ENCODE assay signal across 13 mouse cellular contexts in genomic region chr14:117786647-117787046, GRCm38 (mm10).
DNase-seq lines count a peak whose midpoint lies in the region; ATAC-seq and TF ChIP-seq lines count a peak whose summit lies in the region.
"Had no signal": no experiment of that assay in that cellular context is flagged by ENCODE, and none has a peak within 500 bp of the region (broad histone marks: within the 10 kb centered on the region; RNA-seq: fewer than 3 reads in every experiment).

No protein-coding gene starts in this region.

- H3K9me3 ChIP-seq in kidney, embryonic 16.5 days (ENCODE audit: low read length), result no peaks in the 10 kb centered on the region
- no peaks in the 10 kb centered on the region for H3K9me3 ChIP-seq in embryonic facial prominence, embryonic 13.5 days
- no peaks in the 10 kb centered on the region for H3K9me3 ChIP-seq in intestine, postnatal 0 days (ENCODE audit: control insufficient read depth)
- H3K9me3 ChIP-seq in hindbrain, embryonic 12.5 days (replicated peaks), result no peaks in the 10 kb centered on the region
- H3K9me3 ChIP-seq: liver, embryonic 15.5 days had no signal

- DNase-seq in kidney, postnatal 4 days, result no peak
- DNase-seq in gastrocnemius, postnatal 25 days, result no peak
- DNase-seq: adrenal gland, adult 8-10 months; cerebellum, adult 9-11 months; heart, postnatal 14 days had no signal

- peak overlapping the region; percentile 20; the same call in 1 of the 2 replicates for H3K4me2 ChIP-seq in kidney, embryonic 16.5 days (replicated peaks; ENCODE audit: low read depth, low read length)
- peak overlapping the region; percentile 34 for H3K4me2 ChIP-seq in embryonic facial prominence, embryonic 13.5 days
- H3K4me2 ChIP-seq in intestine, postnatal 0 days (replicated peaks; ENCODE audit: low read depth), result peak overlapping the region; percentile 50
- H3K4me2 ChIP-seq in hindbrain, embryonic 12.5 days (replicated peaks), result no peak overlapping the region
- H3K4me2 ChIP-seq: liver, embryonic 15.5 days had no signal

- no peaks in the 10 kb centered on the region for H3K27me3 ChIP-seq in kidney, embryonic 16.5 days (ENCODE audit: insufficient read depth, low read length)
- H3K27me3 ChIP-seq in embryonic facial prominence, embryonic 13.5 days, result no peaks in the 10 kb centered on the region
- H3K27me3 ChIP-seq in intestine, postnatal 0 days (replicated peaks; ENCODE audit: control insufficient read depth, insufficient read depth, low read length), result no peaks in the 10 kb centered on the region
- no peaks in the 10 kb centered on the region for H3K27me3 ChIP-seq in hindbrain, embryonic 12.5 days
- H3K27me3 ChIP-seq: liver, embryonic 15.5 days; megakaryocyte, embryonic 14.5 days had no signal

- no peak for ATAC-seq in kidney, embryonic 16.5 days (ENCODE audit: low FRiP score, low TSS enrichment)
- ATAC-seq in common myeloid progenitor, adult 5-6 weeks (replicated peaks; ENCODE audit: low read depth, poor library complexity, severe bottlenecking), result peak; percentile 63; the same call in 1 of the 2 replicates
- no peak for ATAC-seq in embryonic facial prominence, embryonic 13.5 days (ENCODE audit: insufficient number of reproducible peaks, insufficient read depth, low FRiP score, low TSS enrichment, low read depth)
- ATAC-seq in intestine, postnatal 0 days, result no peak
- no peak for ATAC-seq in hindbrain, embryonic 12.5 days (ENCODE audit: low FRiP score)

- H3K9ac ChIP-seq in kidney, embryonic 16.5 days (replicated peaks; ENCODE audit: low read length), result no peak overlapping the region
- no peak overlapping the region for H3K9ac ChIP-seq in embryonic facial prominence, embryonic 13.5 days
- H3K9ac ChIP-seq in intestine, postnatal 0 days (ENCODE audit: low read depth, low read length), result no peak overlapping the region
- H3K9ac ChIP-seq in hindbrain, embryonic 12.5 days, result no peak overlapping the region
- H3K9ac ChIP-seq: liver, embryonic 15.5 days had no signal

- TF ChIP-seq CTCF in intestine, postnatal 0 days (IDR thresholded peaks at IDR 0.05; ENCODE audit: low read depth), result no peak

- no peak overlapping the region for H3K27ac ChIP-seq in kidney, embryonic 16.5 days (ENCODE audit: low read length)
- no peak overlapping the region for H3K27ac ChIP-seq in embryonic facial prominence, embryonic 13.5 days
- no peak overlapping the region for H3K27ac ChIP-seq in intestine, postnatal 0 days (ENCODE audit: low read depth, low read length)
- H3K27ac ChIP-seq in hindbrain, embryonic 12.5 days, result no peak overlapping the region
- H3K27ac ChIP-seq: liver, embryonic 15.5 days had no signal

- H3K36me3 ChIP-seq in kidney, embryonic 16.5 days (ENCODE audit: insufficient read depth, low read length), result no peaks in the 10 kb centered on the region
- H3K36me3 ChIP-seq in embryonic facial prominence, embryonic 13.5 days, result no peaks in the 10 kb centered on the region
- H3K36me3 ChIP-seq in intestine, postnatal 0 days (ENCODE audit: control insufficient read depth, insufficient read depth), result no peaks in the 10 kb centered on the region
- H3K36me3 ChIP-seq in hindbrain, embryonic 12.5 days, result no peaks in the 10 kb centered on the region
- H3K36me3 ChIP-seq: liver, embryonic 15.5 days had no signal

- peaks cover 12% of the 10 kb centered on the region; the same call in 1 of the 2 replicates for H3K4me1 ChIP-seq in kidney, embryonic 16.5 days (ENCODE audit: insufficient read depth, low read length)
- peaks cover 29% of the 10 kb centered on the region for H3K4me1 ChIP-seq in embryonic facial prominence, embryonic 13.5 days
- no peaks in the 10 kb centered on the region for H3K4me1 ChIP-seq in intestine, postnatal 0 days (replicated peaks; ENCODE audit: control insufficient read depth, insufficient read depth, low read length)
- peaks cover 21% of the 10 kb centered on the region for H3K4me1 ChIP-seq in hindbrain, embryonic 12.5 days
- H3K4me1 ChIP-seq: liver, embryonic 15.5 days; megakaryocyte, embryonic 14.5 days had no signal

- WGBS in kidney, embryonic 16.5 days, result 57% methylated on average over 7 of the region's 7 CpGs
- 10% methylated on average over 7 of the region's 7 CpGs for WGBS in embryonic facial prominence, embryonic 13.5 days
- 48% methylated on average over 7 of the region's 7 CpGs for WGBS in intestine, postnatal 0 days
- 64% methylated on average over 7 of the region's 7 CpGs for WGBS in hindbrain, embryonic 12.5 days

- no peak overlapping the region for H3K4me3 ChIP-seq in kidney, embryonic 16.5 days (ENCODE audit: low read length)
- H3K4me3 ChIP-seq in embryonic facial prominence, embryonic 13.5 days, result peak overlapping the region; percentile 9
- H3K4me3 ChIP-seq in intestine, postnatal 0 days (ENCODE audit: low read depth, low read length), result 0 out of 2 replicates have a peak overlapping the region, but pooled peaks have one; percentile 9
- H3K4me3 ChIP-seq in hindbrain, embryonic 12.5 days, result no peak overlapping the region
- H3K4me3 ChIP-seq: liver, embryonic 15.5 days; megakaryocyte, embryonic 14.5 days; myocyte had no signal

Comparison
In these comparisons a context has a peak if more than half of its experiments do, and no peak if none do; other contexts are left out.
1. H3K4me3 ChIP-seq: peak in embryonic facial prominence, embryonic 13.5 days (single experiment) and intestine, postnatal 0 days (single experiment); none in kidney, embryonic 16.5 days (single experiment) and hindbrain, embryonic 12.5 days (single experiment).